Mouse (Mus musculus) heart, postnatal 36 days (tissue): ENCODE data around the gene Rps18. TPM values are rescaled to one million over a fixed set of nuclear protein-coding genes. Genes with fewer than 3 reads are reported as not detected.
"Not testable (repeated sequence)": the region's sequence is repeated elsewhere in the genome, so short reads cannot be mapped to it uniquely, and the experiment has no call there.

Source experiments
- DNase-seq, 2 experiments: peaks; one replicate each; pipeline ENCODE4 v3.0.0; 2021 to 2022
- intact Hi-C: fragments of 180-260 bp; cut with DNase I; formaldehyde crosslinking; loops from one replicate; pipeline ENCODE4 v1.15.1; 2025
- total RNA-seq, 2 experiments: library from RNA; stranded (reverse); gene quantifications; 2 replicates each; pipeline ENCODE4 v1.2.3; 2021

Gene Rps18
- 100 to 1,000 TPM; 411 to 417 TPM for total RNA-seq

DNA sequence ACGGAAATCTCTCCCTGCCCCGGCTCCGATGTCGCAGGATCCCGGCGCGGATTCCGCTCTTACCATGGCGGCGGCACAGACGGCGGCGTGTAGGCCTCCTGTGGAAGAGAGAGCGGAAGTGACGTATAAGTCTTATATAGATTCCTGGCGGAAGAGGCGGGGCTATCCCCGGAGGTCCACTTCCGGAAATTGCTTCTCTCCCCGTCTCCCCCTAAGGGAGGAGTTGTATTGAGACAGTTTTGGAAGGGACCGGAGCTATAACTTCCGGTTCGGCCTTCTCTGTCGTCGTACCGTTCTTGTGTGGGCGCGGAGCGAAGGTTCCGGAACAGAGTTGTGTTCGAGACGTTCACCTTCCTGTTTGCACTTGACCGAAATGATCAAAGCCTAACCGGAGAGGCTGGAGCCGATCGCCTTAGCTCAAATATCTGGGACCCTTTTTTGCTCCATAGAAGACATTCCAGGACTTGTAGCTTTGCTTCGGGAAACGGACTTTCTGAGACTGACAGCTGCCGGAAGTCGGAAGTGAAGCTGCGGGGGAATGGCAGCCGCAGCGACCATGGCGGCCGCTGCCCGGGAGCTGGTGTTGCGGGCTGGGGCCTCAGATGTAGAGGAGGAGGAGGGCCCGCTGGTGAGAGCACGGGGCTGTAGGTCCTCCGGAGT is at the start of gene Rps18, which contains the start of gene Vps52:
Gene Rps18 (minus strand): TSS at position 447 of the 660 bp plus-strand sequence.
Gene Vps52 (plus strand): TSS at position 258 of the 660 bp plus-strand sequence.
- DNase-seq: peak; percentile 96 to 98
- intact Hi-C loops: loop anchor here (1.0 kb wide), 2 partner anchors 15 to 26 kb away; partner anchors contain the start of genes Pfdn6, Rgl2 and Wdr46

DNA sequence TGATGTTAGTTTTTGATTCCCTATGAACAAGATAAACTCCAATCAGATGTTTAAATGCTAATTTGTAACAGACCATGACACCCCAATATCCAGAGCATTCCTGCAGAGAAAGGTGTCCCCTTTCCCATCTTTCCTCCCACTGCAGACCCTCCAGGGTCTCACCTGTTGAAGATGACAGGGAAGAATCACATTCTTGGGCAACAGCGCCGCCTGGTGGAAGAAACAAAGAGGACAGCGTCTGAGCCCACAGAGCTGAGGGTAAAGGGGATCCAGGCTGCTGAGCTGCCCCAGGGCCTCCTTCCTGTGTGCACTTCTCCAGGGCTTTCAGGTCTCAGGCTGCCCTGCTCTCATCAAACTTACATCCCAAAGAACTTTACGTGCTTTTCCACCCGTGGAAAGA is 47.6 kb upstream of the Rps18 start:
- intact Hi-C loops: loop anchor here (5.0 kb wide), 1 partner anchor 1374 kb away; the partner anchor contains the start of gene H2-Q4
- DNase-seq: peak in 1 of 2 experiments; percentile 57

DNA sequence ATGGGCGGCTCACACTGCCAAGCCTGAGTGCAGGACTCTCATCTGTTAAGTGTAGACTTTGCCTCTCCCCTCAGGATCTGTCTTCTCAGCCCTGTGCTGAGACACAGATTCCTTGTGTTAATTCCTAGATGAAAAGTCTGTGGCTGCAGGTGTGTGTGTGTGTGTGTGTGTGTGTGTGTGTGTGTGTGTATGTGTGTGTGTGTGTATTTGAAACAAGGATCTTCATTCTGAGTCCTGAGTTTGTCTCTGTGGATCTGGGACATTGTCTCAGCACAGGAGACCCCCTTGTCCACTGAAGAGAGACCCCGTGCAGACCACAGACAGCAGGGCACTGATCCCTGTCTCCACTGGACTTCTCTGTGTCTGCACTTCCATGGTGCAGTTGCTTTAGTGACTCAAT is 45.0 kb upstream of the Rps18 start:
- intact Hi-C loops: loop anchor here (5.0 kb wide), 1 partner anchor 1377 kb away; the partner anchor contains the start of gene H2-Q4
- DNase-seq: not testable (repeated sequence)

DNA sequence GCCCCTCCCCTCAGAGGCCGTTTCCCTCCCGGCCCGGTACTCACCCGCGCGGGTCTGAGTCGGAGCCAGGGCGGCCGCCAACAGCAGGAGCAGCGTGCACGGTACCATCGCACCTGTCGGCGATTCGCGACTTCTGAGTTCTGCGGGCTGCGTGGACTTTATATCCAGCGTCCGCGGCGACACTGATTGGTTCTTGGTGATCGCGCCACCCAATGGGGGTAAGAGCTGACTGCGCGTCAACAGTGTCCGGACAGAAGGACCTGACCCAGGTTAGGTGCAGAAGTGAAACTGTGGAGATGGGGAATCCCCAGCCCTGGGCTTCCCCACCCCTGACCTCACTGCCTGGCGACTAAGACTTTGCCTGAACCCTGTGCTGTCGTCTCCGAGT is 44.3 kb upstream of the Rps18 start, which contains the start of gene H2-K1:
Gene H2-K1 (minus strand): TSS at position 198 of the 388 bp plus-strand sequence.
- intact Hi-C loops: loop anchor here (5.0 kb wide), 1 partner anchor 1377 kb away; the partner anchor contains the start of gene H2-Q4

DNA sequence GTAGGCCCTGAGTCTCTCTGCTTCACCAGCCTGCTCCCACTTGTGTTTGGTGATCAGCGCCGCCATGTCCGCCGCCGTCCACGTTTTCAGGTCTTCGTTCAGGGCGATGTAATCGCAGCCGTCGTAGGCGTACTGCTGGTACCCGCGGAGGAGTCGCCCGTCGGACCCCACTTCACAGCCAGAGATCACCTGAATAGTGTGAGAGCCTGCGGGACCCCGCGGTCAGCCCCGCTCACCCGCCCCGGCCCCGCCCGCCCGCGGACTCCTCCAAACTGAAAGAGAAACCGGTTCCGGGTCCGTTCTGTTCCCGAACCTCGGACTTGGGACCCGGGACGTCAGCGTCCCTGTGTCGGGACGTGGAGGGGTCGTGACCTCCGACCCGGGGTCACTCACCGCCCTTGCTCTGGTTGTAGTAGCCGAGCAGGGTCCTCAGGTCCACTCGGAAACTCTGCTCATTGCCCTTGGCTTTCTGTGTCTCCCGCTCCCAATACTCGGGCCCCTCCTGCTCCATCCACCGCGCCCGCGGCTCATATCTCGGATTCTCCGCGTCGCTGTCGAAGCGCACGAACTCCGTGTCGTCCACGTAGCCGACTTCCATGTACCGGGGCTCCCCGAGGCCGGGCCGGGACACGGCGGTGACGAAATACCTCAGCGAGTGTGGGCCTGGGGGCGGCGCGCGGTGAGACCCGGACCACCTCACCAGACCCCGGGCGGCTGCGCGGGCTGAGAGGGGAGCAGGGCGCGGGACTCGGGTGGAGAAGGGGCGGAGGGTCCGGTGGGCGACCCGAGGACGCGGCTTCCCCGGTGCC is 43.7 kb upstream of the Rps18 start:
- DNase-seq: peak; percentile 37 to 48
- intact Hi-C loops: loop anchor here (5.0 kb wide), 2 partner anchors 893 to 1378 kb away; partner anchors contain the start of gene H2-Q4

More for the DNA sequence above, 44.3 kb upstream of the Rps18 start, which contains the start of gene H2-K1:
- peak; percentile 88 to 90 for DNase-seq

DNA sequence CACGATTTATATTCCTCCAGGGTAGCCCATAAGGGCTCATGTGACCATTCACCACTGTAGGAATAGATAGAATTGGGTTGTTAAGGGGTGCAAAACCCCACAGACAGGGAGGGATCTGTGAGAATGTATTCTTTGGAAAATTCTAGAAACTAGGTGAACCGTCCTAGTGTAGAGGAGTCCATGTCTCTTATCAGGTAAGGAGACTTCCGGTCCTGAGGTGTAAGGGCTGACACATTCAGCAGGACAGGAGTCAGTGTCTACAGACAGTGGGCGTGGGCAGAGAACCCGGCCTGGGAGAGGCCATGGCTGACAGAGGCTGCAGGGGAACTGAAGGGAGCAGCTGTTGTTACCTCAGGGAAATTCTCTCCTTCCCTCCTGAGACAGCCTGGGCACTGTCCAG is 42.9 kb upstream of the Rps18 start:
- intact Hi-C loops: loop anchor here (5.0 kb wide), 1 partner anchor 894 kb away; no protein-coding TSS in a partner anchor
- not testable (repeated sequence) for DNase-seq

DNA sequence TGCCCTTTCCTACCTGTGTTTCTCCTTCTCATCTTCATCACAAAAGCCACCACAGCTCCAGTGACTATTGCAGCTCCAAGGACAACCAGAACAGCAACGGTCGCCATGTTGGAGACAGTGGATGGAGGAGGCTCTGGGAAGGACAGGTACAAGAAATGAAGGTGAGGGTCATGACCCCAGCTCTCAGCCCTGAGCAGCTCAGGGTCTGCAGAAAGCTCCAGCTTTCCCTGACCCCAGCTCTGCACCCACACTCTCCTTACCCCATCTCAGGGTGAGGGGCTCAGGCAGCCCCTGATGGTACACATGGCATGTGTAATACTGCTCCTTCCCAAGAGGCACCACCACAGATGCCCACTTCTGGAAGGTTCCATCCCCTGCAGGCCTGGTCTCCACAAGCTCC is 41.2 kb upstream of the Rps18 start:
- not testable (repeated sequence) for DNase-seq
- intact Hi-C loops: loop anchor here (5.0 kb wide), 1 partner anchor 895 kb away; no protein-coding TSS in a partner anchor

DNA sequence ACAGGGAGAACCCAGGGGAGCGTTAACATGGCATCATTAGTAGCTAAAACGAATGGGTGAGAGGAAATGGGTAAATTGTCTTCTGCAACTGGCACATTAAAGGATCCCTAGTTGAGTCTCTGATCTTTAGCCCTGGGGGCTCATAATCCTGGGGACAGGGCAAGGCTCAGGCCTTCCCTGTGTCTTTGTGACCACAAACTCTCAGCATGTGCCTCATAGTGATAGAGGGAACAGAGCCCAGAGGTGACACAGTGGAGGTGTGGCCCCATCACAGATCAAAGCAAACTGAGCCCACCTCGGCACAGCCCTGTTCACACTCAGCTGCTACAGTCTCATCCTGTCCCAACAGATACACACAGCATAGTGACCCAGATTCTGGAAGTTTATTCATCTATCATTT is 39.9 kb upstream of the Rps18 start:
- intact Hi-C loops: loop anchor here (5.0 kb wide), 1 partner anchor 897 kb away; no protein-coding TSS in a partner anchor
- DNase-seq: no peak

DNA sequence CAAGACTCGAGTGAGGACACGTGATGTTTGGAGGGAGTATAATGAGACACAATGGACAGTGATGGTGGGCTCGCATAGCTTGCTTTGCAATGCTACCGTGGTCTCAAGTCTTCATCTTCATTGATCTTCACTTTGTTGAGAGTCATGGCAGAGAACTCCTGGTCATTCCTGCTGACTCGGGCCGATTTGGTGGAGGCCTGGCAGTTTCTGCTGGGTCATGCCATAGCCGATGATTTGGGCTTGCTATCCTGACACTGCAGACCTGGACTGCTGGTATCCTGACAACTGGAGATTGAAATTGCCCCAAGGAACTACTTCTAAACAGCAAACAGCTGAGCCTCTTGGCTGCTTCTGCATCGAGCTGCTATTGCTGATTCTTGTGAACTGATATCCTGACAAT is 39.2 kb upstream of the Rps18 start:
- DNase-seq: no peak
- intact Hi-C loops: loop anchor here (1.0 to 5.0 kb wide), 2 partner anchors 897 to 1275 kb away; no protein-coding TSS in a partner anchor

DNA sequence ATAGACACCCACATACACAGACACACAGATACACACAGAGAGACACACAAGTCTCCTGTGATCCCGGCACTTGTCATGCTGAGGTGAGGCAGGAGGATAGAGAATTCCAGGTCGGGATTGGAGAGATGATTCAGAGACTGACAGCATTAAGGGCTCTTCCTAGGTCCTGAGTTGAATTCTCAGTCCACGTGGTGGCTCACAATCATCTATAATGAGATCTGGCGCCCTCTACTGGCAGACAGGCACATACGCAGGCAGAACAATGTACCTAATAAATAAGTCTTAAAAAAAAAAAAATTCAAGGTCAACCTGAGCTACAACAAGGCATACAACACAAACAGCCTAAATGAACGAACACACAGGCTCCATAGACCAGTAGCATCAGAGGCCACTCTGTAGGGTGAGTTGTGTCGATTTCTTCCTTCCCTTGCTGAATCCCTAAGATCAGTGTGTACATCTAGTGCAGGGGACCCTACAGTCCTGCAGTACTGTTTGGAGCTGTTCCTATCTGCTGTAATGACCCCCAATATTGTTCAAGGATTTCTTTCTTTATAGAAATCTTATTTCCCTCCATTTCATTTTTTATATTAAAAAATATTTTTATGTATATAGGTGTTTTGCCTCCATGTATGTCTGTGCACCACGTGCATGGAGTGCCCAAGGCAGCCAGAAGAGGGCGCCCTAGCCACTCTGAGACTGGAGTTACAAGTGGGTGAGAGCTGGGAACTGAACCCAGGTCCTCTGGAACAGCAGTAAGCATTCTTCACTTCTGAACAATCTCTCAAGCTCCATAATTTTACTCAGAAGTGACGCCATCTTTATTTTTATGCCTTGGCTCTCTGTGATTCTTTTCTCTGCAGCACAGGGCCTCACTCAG is 36.2 kb upstream of the Rps18 start:
- intact Hi-C loops: no loop called here
- peak; percentile 57 to 64 for DNase-seq

DNA sequence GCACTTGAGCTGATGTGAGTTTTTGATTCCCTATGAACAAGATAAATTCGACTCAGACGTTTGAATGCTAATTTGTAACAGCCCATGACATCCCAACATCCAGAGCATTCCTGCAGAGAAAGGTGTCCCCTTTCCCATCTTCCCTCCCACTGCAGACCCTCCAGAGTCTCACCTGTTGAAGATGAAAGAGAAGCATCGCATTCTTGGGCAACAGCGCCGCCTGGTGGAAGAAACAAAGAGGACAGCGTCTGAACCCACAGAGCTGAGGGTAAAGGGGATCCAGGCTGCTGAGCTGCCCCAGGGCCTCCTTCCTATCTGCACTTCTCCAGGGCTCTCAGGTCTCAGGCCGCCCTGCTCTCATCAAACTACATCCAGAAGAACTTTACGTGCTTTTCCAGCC is 26.3 kb upstream of the Rps18 start:
- intact Hi-C loops: loop anchor here (1.0 kb wide), 1 partner anchor 14 kb away; no protein-coding TSS in a partner anchor
- peak; percentile 76 to 83 for DNase-seq

DNA sequence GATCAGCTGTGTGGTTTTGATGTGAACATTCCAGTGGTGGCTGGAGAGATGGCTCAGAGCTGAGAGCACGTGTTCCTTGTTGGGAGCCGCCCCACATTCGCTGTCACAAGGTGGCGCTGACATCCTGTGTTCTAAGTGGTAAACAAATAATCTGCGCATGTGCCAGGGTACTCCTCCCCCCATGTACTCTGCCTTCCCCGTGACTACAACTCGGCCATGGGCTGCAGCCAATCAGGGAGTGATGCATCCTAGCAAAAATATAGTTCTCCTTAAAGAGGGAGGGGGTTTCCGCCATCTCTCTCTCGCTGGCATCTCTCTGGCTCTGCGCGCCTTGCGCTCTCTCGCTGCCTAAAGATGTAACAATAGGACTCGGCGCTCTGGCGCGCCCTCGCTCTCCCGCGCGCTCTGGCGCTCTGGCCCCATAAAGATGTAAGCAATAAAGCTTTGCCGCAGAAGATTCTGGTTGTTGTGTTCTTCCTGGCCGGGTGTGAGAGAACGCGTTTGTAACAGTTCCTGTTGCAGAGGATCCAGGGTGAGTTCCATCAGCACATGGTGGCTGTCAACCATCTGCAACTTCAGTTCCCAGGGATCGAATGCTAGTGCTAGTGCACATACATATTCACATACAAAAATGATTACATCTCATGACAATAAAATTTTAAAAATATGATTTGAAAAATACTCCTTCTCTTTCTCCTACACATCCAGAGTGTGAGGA is 25.6 kb upstream of the Rps18 start:
- peak; percentile 85 to 86 for DNase-seq
- intact Hi-C loops: not testable (repeated sequence)

DNA sequence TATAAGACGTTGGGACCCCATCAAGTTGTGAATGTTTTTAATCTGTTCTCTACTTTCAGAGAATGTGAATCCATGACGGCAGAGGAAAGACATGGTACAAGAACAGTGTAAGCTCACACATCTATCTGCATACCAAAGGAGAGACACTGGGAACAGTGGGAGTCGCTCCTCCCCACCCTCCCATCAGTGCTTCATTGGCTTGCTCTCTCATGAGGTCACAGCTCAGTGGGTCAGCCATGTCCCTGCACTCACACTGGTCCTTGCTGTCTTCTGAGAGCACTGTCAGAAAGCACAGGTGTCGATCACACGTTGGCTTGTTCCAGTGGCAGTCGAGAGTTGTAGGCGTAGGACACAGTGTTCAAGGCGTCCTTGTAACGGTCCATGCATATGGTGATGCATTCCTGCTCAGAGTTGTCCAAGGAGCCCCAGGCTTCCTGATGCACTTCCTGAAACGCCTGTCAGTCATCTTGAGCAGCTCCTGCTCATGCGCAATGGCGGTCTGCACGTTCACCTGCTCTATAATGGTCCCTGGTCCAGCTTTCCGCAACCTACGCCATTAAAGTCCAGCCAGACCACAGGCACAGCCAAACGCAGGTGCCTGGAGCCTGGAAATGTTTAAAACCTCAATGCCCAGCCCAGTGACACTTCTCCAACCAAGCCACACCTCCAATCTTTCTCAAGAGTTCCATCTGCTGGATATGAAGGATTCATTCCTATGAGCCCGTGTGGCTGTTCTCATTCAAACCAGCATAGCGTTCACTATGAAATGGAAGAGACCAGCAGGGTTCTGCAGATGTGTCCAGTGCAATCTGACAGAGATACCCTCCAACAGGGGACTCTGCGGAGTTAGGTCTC is 24.6 kb upstream of the Rps18 start:
- intact Hi-C loops: no loop called here
- DNase-seq: no peak

DNA sequence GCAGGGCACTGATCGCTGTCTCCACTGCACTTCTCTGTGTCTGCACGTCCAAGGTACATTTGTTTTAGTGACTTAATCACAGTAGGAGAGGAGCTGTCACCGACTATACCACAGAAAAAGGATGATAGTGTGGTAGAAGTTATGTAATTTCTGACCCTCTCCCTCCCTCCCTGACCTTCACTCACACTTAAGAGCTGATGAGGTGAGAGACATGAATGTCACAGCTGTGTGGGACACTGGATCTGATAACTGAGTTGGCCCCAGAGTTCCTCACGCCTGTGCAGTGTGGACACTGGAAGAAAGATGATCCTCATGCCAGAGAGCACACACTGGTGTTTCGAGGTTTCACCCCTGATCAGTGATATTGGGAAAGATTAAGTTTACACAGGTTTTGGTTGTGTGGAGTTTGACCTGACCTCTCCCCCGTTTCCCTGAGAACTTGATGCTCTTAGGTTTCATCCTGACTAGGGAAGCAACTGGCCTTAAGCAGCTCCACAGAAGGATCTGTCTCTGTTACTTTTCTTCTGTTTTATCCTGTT is 23.8 kb upstream of the Rps18 start:
- DNase-seq: no peak
- intact Hi-C loops: no loop called here

DNA sequence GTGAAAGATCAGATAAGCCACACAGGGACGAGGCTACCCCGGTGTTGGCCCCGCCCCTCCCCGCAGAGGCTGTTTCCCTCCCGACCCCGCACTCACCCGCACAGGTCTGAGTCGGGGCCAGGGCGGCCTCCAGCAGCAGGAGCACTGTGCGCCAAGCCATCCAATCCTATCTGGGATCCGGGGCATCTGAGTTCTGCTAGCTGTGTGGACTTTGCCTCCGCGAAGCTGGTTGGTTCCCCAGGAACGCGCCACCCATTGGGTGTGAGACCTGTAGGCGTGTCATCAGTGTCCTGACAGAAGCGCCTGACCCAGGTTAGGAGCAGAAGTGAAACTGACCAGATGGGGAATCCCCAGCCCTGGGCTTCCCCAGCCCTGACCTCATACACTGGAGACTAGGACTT is 22.8 kb upstream of the Rps18 start:
- intact Hi-C loops: no loop called here
- peak; percentile 76 to 79 for DNase-seq

DNA sequence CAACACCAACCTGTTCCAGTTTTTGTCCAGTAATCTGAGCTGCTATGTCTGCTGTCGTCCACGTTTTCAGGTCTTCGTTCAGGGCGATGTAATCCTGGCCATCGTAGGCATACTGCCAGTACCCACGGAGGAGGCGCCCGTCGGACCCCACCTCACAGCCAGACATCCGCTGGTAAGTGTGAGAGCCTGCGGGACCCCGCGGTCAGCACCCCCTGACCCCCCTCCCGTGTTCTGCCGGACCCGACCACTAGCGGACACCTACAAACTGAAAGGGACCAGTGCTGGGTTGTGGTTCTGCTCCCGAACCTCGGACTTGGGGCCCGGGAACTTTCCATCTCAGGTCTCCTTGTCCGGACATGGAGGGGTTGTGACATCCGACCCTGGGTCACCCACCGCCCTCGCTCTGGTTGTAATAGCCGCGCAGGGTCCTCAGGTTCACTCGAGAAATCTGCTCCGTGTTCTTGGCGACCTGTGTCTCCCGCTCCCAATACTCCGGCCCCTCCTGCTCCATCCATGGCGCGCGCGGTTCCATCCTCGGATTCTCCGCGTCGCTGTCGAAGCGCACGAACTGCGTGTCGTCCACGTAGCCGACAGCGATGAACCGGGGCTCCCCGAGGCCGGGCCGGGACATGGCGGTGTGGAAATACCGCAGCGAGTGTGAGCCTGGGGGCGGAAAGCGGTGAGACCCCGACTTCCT is 22.2 kb upstream of the Rps18 start:
- no peak for DNase-seq
- intact Hi-C loops: no loop called here

DNA sequence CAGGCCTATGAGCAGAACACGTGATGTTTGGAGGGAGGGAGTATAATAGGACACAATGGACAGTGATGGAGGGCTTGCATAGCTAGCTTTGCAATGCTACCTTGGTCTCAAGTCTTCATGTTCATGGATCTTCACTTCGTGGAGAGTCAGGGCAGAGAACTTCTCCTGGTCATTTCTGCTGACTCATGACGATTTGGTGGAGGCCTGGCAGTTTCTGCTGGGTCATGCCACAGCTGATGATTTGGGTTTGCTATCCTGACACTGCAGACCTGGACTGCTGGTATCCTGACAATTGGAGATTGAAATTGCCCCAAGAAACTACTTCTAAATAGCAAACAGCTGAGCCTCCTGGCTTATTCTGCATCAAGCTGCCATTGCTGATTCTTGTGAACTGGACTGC is 17.8 kb upstream of the Rps18 start:
- DNase-seq: no peak
- intact Hi-C loops: no loop called here
